Mouse (Mus musculus) cerebellum, adult 2 months (tissue): ENCODE measurements around the gene Fcgrt.

ENCODE experiments used
- CTCF ChIP-seq: fragments of 200-500 bp; IDR thresholded peaks from 2 replicates; pipeline ENCODE4 v1.5.1; 2011; ENCODE audit warnings: low read depth, mild to moderate bottlenecking, control low read depth, low read length, moderate library complexity, borderline replicate concordance; ENCODE audit not compliant: insufficient read depth
- POLR2A ChIP-seq: fragments of 200-500 bp; IDR thresholded peaks from 2 replicates; pipeline ENCODE4 v1.6.1; 2011; ENCODE audit warnings: low read length, control low read depth, borderline replicate concordance; ENCODE audit not compliant: insufficient read depth

GRCm38 (mm10) chr7:45129776-45130512, 26.3 kb upstream of the Fcgrt start:
- TF ChIP-seq CTCF (no peak), POLR2A (no peak)
